Mouse (Mus musculus) brain, embryonic 14.5 days (tissue): ENCODE data around the gene Ing3.

ENCODE experiments used
- CTCF ChIP-seq: fragments of 200-500 bp; IDR thresholded peaks from 2 replicates; pipeline ENCODE4 v1.5.1; 2012; ENCODE audit warnings: inconsistent platforms, mild to moderate bottlenecking, moderate library complexity, borderline replicate concordance; ENCODE audit not compliant: insufficient read depth, insufficient read length; ENCODE audit errors: extremely low read depth
- POLR2A ChIP-seq: fragments of 200-500 bp; IDR thresholded peaks from 2 replicates; pipeline ENCODE4 v1.6.1; 2012; ENCODE audit warnings: mild to moderate bottlenecking, inconsistent platforms, borderline replicate concordance; ENCODE audit not compliant: poor library complexity, insufficient read depth, insufficient read length, severe bottlenecking; ENCODE audit errors: extremely low read depth

DNA sequence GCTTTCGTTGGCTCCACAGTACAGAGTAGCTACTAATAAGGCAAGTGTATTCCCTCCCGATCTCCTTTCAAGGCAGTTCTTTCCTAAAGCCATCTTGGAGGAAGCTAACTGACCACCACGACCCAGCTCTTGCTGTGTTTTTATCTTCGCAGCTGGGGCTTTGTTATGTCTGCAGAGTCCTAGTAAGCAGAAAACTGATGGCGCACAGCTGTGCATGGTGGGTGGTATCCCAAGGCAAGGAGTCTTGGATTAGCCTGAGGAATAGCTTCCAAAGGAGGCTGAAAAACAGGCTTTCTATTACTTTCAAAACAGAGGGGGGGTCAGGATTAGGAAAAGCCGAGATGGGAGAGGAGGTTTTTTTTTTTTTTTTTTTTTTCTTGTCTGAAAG is 53.8 kb downstream of the Ing3 start:
- no peak for TF ChIP-seq CTCF
- no peak for TF ChIP-seq POLR2A
